Mouse (Mus musculus) midbrain, embryonic 10.5 days (tissue): ENCODE measurements at regions not wholly inside any gene's neighbourhood (a gene's known extent, or its start where the extent isn't known, plus 50 kb on each side); places are given as distances from the start of the nearest gene placed in this dataset.
"Not testable (repeated sequence)": the region's sequence is repeated elsewhere in the genome, so short reads cannot be mapped to it uniquely, and the experiment has no call there.

ENCODE experiments used
- DNase-seq: peaks from one replicate; pipeline ENCODE4 v3.0.0-alpha.2; 2017; ENCODE audit warnings: low spot score
- H3K27ac ChIP-seq: fragments of 300-500 bp; sonication (generic); replicated peaks from 2 replicates; pipeline ENCODE4 v1.5.1; 2016; ENCODE audit warnings: mild to moderate bottlenecking
- H3K27me3 ChIP-seq: fragments of 300-500 bp; sonication (generic); 2 replicates; pipeline ENCODE4 v1.6.1; 2016; ENCODE audit warnings: low read depth, mild to moderate bottlenecking; ENCODE audit not compliant: poor library complexity, severe bottlenecking
- H3K36me3 ChIP-seq: fragments of 300-500 bp; sonication (generic); 2 replicates; pipeline ENCODE4 v1.6.1; 2016; ENCODE audit warnings: mild to moderate bottlenecking, moderate library complexity
- H3K4me1 ChIP-seq: fragments of 300-500 bp; sonication (generic); 2 replicates; pipeline ENCODE4 v1.6.1; 2016
- H3K4me3 ChIP-seq: fragments of 300-500 bp; sonication (generic); 2 replicates; pipeline ENCODE4 v1.5.1; 2016; ENCODE audit warnings: mild to moderate bottlenecking, moderate library complexity
- H3K9me3 ChIP-seq: fragments of 300-500 bp; sonication (generic); replicated peaks from 2 replicates; pipeline ENCODE4 v1.6.1; 2016; ENCODE audit warnings: mild to moderate bottlenecking
- WGBS: fragments of 180-500 bp; shearing (Covaris S2); methylation state at CpG from one replicate; pipeline ENCODE4 v1.1.7; 2016; 5-methylcytosine and 5-hydroxymethylcytosine counted together

GRCm38 (mm10) chr2:78023416-78023815 is 77.2 kb upstream of the Cwc22 start:
- H3K9me3 ChIP-seq, result no peaks in the 10 kb centered on the region
- H3K4me1 ChIP-seq, result no peaks in the 10 kb centered on the region
- no peak overlapping the region for H3K4me3 ChIP-seq
- H3K27ac ChIP-seq, result no peak overlapping the region
- H3K36me3 ChIP-seq, result no peaks in the 10 kb centered on the region
- 90% methylated on average over 2 of the region's 2 CpGs for WGBS
- no peak for DNase-seq
- no peaks in the 10 kb centered on the region for H3K27me3 ChIP-seq

- no peaks in the 10 kb centered on the region for H3K36me3 ChIP-seq
- H3K4me1 ChIP-seq, result no peaks in the 10 kb centered on the region
- no peak overlapping the region for H3K27ac ChIP-seq
- H3K4me3 ChIP-seq, result no peak overlapping the region
- no peaks in the 10 kb centered on the region for H3K27me3 ChIP-seq
- WGBS, result 81% methylated on average over 4 of the region's 4 CpGs
- no peaks in the 10 kb centered on the region for H3K9me3 ChIP-seq
- no peak for DNase-seq
Observed at GRCm38 (mm10) chr2:78022756-78023155, 76.6 kb upstream of the Cwc22 start.

- Histone ChIP-seq H3K4me3 (no peak overlapping the region), H3K27me3 (no peaks in the 10 kb centered on the region), H3K4me1 (no peaks in the 10 kb centered on the region), H3K27ac (no peak overlapping the region), H3K9me3 (no peaks in the 10 kb centered on the region), H3K36me3 (no peaks in the 10 kb centered on the region)
- peak; percentile 15 for DNase-seq
- 48% methylated on average over 5 of the region's 5 CpGs for WGBS
Observed at GRCm38 (mm10) chr2:78021905-78022304, 75.7 kb upstream of the Cwc22 start.

GRCm38 (mm10) chr2:78021356-78021900 is 75.3 kb upstream of the Cwc22 start:
- Histone ChIP-seq H3K4me3 (no peak overlapping the region), H3K9me3 (no peaks in the 10 kb centered on the region), H3K36me3 (no peaks in the 10 kb centered on the region), H3K27me3 (no peaks in the 10 kb centered on the region), H3K4me1 (no peaks in the 10 kb centered on the region), H3K27ac (no peak overlapping the region)
- DNase-seq, result no peak
- 80% methylated on average over 2 of the region's 2 CpGs for WGBS

GRCm38 (mm10) chr2:78020516-78020915 is 74.3 kb upstream of the Cwc22 start:
- DNase-seq, result no peak
- Histone ChIP-seq H3K9me3 (no peaks in the 10 kb centered on the region), H3K4me1 (no peaks in the 10 kb centered on the region), H3K36me3 (no peaks in the 10 kb centered on the region), H3K4me3 (no peak overlapping the region), H3K27ac (no peak overlapping the region), H3K27me3 (no peaks in the 10 kb centered on the region)
- WGBS, result 93% methylated on average over 3 of the region's 3 CpGs

GRCm38 (mm10) chr2:78019916-78020315 is 73.7 kb upstream of the Cwc22 start:
- H3K36me3 ChIP-seq, result no peaks in the 10 kb centered on the region
- H3K27me3 ChIP-seq, result no peaks in the 10 kb centered on the region
- no peak overlapping the region for H3K4me3 ChIP-seq
- WGBS, result 90% methylated on average over 3 of the region's 3 CpGs
- no peaks in the 10 kb centered on the region for H3K9me3 ChIP-seq
- DNase-seq, result no peak
- no peak overlapping the region for H3K27ac ChIP-seq
- no peaks in the 10 kb centered on the region for H3K4me1 ChIP-seq

GRCm38 (mm10) chr2:78012441-78012840 is 66.3 kb upstream of the Cwc22 start:
- H3K27ac ChIP-seq, DNase-seq, H3K9me3 ChIP-seq, H3K36me3 ChIP-seq, H3K4me1 ChIP-seq, H3K4me3 ChIP-seq, H3K27me3 ChIP-seq: not testable (repeated sequence)
- WGBS, result 94% methylated on average over 6 of the region's 6 CpGs

GRCm38 (mm10) chr2:78011821-78012220 is 65.6 kb upstream of the Cwc22 start:
- Histone ChIP-seq H3K9me3 (no peaks in the 10 kb centered on the region), H3K27me3 (no peaks in the 10 kb centered on the region), H3K27ac (no peak overlapping the region), H3K4me3 (no peak overlapping the region), H3K4me1 (no peaks in the 10 kb centered on the region), H3K36me3 (no peaks in the 10 kb centered on the region)
- no peak for DNase-seq
- 91% methylated on average over 2 of the region's 2 CpGs for WGBS

GRCm38 (mm10) chr2:78011051-78011800 is 65.1 kb upstream of the Cwc22 start:
- H3K4me3 ChIP-seq, result no peak overlapping the region
- 89% methylated on average over 2 of the region's 2 CpGs for WGBS
- H3K36me3 ChIP-seq, result no peaks in the 10 kb centered on the region
- no peaks in the 10 kb centered on the region for H3K27me3 ChIP-seq
- H3K4me1 ChIP-seq, result no peaks in the 10 kb centered on the region
- DNase-seq, result no peak
- H3K27ac ChIP-seq, result no peak overlapping the region
- no peaks in the 10 kb centered on the region for H3K9me3 ChIP-seq

- no peaks in the 10 kb centered on the region for H3K4me1 ChIP-seq
- H3K36me3 ChIP-seq, result no peaks in the 10 kb centered on the region
- WGBS, result 89% methylated on average over 5 of the region's 5 CpGs
- H3K9me3 ChIP-seq, result no peaks in the 10 kb centered on the region
- no peak overlapping the region for H3K27ac ChIP-seq
- DNase-seq, result no peak
- no peak overlapping the region for H3K4me3 ChIP-seq
- no peaks in the 10 kb centered on the region for H3K27me3 ChIP-seq
Observed at GRCm38 (mm10) chr2:78010066-78010690, 64.0 kb upstream of the Cwc22 start.

- DNase-seq, result no peak
- Histone ChIP-seq H3K36me3 (no peaks in the 10 kb centered on the region), H3K4me1 (no peaks in the 10 kb centered on the region), H3K4me3 (no peak overlapping the region), H3K9me3 (no peaks in the 10 kb centered on the region), H3K27ac (no peak overlapping the region), H3K27me3 (no peaks in the 10 kb centered on the region)
- 87% methylated on average over 1 of the region's 1 CpGs for WGBS
Observed at GRCm38 (mm10) chr2:78008094-78008493, 61.9 kb upstream of the Cwc22 start.

- DNase-seq, result no peak
- Histone ChIP-seq H3K9me3 (no peaks in the 10 kb centered on the region), H3K27me3 (no peaks in the 10 kb centered on the region), H3K4me1 (no peaks in the 10 kb centered on the region), H3K4me3 (no peak overlapping the region), H3K36me3 (no peaks in the 10 kb centered on the region), H3K27ac (no peak overlapping the region)
- 57% methylated on average over 7 of the region's 7 CpGs for WGBS
Observed at GRCm38 (mm10) chr2:78005402-78006021, 59.3 kb upstream of the Cwc22 start.

GRCm38 (mm10) chr2:78004426-78004825 is 58.3 kb upstream of the Cwc22 start:
- Histone ChIP-seq H3K4me3 (no peak overlapping the region), H3K27ac (no peak overlapping the region), H3K4me1 (no peaks in the 10 kb centered on the region), H3K27me3 (no peaks in the 10 kb centered on the region), H3K36me3 (no peaks in the 10 kb centered on the region), H3K9me3 (no peaks in the 10 kb centered on the region)
- DNase-seq, result no peak
- 73% methylated on average over 5 of the region's 5 CpGs for WGBS
